Mouse (Mus musculus): ENCODE measurements around the gene Dock9. TPM values are rescaled to one million over a fixed set of nuclear protein-coding genes. Genes with fewer than 3 reads are reported as not detected.
A peak's percentile ranks its signal among the peaks of the same experiment; 100 is the strongest.

Dock9 gene
- polyA plus RNA-seq, 1 experiment from 2014 or later = 17.0 TPM

DNA sequence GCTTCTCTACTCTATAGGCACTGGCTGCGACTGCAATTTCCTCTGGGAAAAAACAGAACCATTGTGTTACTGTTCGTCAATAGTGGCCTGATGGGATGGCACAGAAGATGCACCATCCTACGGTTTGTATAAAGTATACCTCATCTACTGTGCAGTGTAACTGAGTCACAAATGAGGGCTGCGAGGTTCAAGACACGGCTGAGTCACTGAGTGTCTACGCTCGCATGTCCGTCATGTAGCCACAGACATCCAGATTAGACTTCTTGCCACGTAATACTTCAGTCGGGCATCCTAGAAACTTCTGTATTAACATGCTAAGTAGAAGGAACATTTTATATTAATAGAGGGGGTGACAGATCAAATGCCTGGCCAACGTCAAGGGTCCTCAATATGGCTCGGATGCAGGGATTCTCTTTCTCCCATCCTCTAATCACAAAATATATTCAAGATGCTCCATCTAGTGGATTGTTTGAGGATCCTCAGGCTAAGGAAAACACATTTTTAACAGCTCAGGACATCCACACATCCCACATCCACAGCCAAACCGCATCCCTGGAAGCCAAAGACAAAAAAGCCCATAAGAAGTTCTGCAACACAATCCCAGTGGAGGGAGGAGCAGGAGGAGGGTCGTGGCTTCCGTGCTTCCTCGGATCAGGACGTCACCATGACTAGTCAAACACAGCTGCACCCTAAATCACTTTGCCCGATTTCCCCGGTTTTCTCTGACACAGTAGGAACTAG, 44.8 kb downstream of the Dock9 start:
- ATAC-seq = peak; percentile 52; the same call in 1 of the 2 replicates
- Histone ChIP-seq H3K36me3 (no peaks in the 10 kb centered on the region), H3K9me3 (no peaks in the 10 kb centered on the region), H3K27me3 (replicated peaks) (no peaks in the 10 kb centered on the region), H3K4me1 (replicated peaks) (peaks cover 15% of the 10 kb centered on the region), H3K4me2 (replicated peaks) (no peak overlapping the region), H3K27ac (peak overlapping the region; percentile 44; the same call in 1 of the 2 replicates), H3K4me3 (replicated peaks) (no peak overlapping the region), H3K9ac (no peak overlapping the region)
- 49% methylated on average over 19 of the region's 19 CpGs for WGBS

DNA sequence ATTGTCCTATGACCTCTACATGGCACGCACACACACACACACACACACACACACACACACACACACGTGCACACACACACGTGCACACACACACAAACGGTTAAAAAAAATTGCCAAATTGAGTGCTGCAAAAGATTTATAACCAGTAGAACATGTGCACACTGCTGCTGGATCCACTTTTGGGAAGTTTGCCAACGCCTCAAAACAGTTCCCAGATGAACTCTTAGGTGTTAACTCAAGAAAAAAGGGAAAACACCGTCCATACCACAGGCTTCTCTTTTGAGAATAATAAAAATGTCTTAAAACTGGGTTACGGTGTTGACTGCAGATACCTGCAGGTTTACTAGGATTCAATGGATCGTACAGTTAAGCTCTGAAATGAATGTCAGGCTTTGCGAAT, 48.0 kb downstream of the Dock9 start:
- Histone ChIP-seq H3K9ac (no peak overlapping the region), H3K4me3 (replicated peaks) (no peak overlapping the region), H3K4me2 (replicated peaks) (no peak overlapping the region), H3K4me1 (replicated peaks) (peaks cover 17% of the 10 kb centered on the region), H3K27me3 (replicated peaks) (no peaks in the 10 kb centered on the region), H3K36me3 (no peaks in the 10 kb centered on the region), H3K9me3 (no peaks in the 10 kb centered on the region), H3K27ac (no peak overlapping the region)
- no peak for ATAC-seq
- 55% methylated on average over 9 of the region's 9 CpGs for WGBS

DNA sequence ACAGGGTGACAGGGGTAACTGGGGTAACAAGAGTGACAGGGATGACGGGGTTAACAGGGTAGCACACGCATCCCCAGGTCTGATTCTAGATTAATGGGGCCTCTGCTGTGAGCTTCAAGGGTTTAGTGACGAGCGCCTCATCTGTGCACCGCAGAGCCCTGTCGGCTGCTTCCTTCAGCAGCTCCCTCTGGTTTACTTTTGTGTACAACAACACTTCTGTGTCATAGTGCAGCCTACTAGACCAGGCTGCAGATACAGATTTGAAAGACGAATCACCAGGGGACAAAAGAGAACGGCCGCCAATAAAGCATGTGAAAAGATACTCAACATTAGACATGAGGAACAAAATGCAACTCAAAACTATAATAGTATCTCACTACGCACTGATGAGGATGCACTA, 48.6 kb downstream of the Dock9 start:
- no peaks in the 10 kb centered on the region for H3K9me3 ChIP-seq
- H3K4me1 ChIP-seq (replicated peaks) = peaks cover 17% of the 10 kb centered on the region
- WGBS = 65% methylated on average over 10 of the region's 10 CpGs
- H3K9ac ChIP-seq = no peak overlapping the region
- H3K4me3 ChIP-seq (replicated peaks) = no peak overlapping the region
- H3K4me2 ChIP-seq (replicated peaks) = no peak overlapping the region
- ATAC-seq = no peak
- 0 out of 2 replicates have a peak overlapping the region, but pooled peaks have one; percentile 27 for H3K27ac ChIP-seq
- no peaks in the 10 kb centered on the region for H3K27me3 ChIP-seq (replicated peaks)
- H3K36me3 ChIP-seq = no peaks in the 10 kb centered on the region

- H3K4me3 ChIP-seq (replicated peaks) = no peak overlapping the region
- no peaks in the 10 kb centered on the region for H3K36me3 ChIP-seq
- H3K27me3 ChIP-seq (replicated peaks) = no peaks in the 10 kb centered on the region
- H3K4me2 ChIP-seq (replicated peaks) = no peak overlapping the region
- no peak for ATAC-seq
- WGBS = 77% methylated on average over 7 of the region's 7 CpGs
- H3K4me1 ChIP-seq (replicated peaks) = peaks cover 12% of the 10 kb centered on the region; the same call in 1 of the 2 replicates
- H3K9ac ChIP-seq = no peak overlapping the region
- no peak overlapping the region for H3K27ac ChIP-seq
- no peaks in the 10 kb centered on the region for H3K9me3 ChIP-seq
These were observed 50.3 kb downstream of the Dock9 start for GRCm38 (mm10) chr14:121747360-121747759.

DNA sequence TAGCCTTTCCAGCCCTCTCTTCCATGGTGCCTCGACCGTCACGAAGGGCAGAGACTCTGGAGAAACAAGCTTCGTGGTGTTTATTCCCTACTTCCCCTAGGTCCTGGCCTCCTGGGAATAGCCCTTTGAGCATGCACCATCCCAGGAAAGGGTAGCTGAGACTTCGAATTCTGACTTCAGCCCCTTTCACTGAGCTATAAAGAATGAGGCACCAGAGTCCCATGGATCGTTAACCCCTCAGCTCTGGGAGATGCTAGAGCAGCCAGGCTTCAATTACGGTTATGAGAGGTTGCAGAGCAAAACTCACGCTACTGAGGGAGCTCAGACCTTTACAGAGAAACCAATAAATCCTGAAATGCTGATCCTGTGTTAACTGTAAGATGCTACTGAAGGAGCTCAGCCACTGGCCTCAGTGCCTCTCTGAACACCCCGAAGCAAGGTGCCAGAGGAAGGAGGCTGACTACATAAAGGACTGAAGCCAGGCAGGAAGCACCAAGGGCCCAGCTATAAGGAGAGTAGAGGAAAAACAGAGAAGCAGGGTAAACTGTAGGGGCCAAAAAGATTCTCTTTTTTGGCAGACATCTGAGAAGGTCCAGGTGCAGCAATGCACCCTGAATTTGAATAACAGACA, 53.7 kb downstream of the Dock9 start:
- no peak overlapping the region for H3K9ac ChIP-seq
- H3K27ac ChIP-seq = no peak overlapping the region
- ATAC-seq = no peak
- H3K4me2 ChIP-seq (replicated peaks) = no peak overlapping the region
- peaks cover 21% of the 10 kb centered on the region for H3K4me1 ChIP-seq (replicated peaks)
- no peaks in the 10 kb centered on the region for H3K27me3 ChIP-seq (replicated peaks)
- H3K9me3 ChIP-seq = no peaks in the 10 kb centered on the region
- H3K4me3 ChIP-seq (replicated peaks) = no peak overlapping the region
- WGBS = 53% methylated on average over 9 of the region's 9 CpGs
- H3K36me3 ChIP-seq = no peaks in the 10 kb centered on the region

GRCm38 (mm10) chr14:121738431-121739403, 58.9 kb downstream of the Dock9 start:
- H3K9ac ChIP-seq = no peak overlapping the region
- no peak overlapping the region for H3K4me3 ChIP-seq (replicated peaks)
- H3K27ac ChIP-seq = no peak overlapping the region
- 48% methylated on average over 24 of the region's 24 CpGs for WGBS
- H3K9me3 ChIP-seq = no peaks in the 10 kb centered on the region
- H3K4me2 ChIP-seq (replicated peaks) = peak overlapping the region; percentile 18
- no peaks in the 10 kb centered on the region for H3K27me3 ChIP-seq (replicated peaks)
- H3K36me3 ChIP-seq = no peaks in the 10 kb centered on the region
- no peak for ATAC-seq
- H3K4me1 ChIP-seq (replicated peaks) = peaks cover 22% of the 10 kb centered on the region

- WGBS = 85% methylated on average over 8 of the region's 8 CpGs
- no peak overlapping the region for H3K9ac ChIP-seq
These were observed 60.4 kb downstream of the Dock9 start for GRCm38 (mm10) chr14:121737277-121737676.

DNA sequence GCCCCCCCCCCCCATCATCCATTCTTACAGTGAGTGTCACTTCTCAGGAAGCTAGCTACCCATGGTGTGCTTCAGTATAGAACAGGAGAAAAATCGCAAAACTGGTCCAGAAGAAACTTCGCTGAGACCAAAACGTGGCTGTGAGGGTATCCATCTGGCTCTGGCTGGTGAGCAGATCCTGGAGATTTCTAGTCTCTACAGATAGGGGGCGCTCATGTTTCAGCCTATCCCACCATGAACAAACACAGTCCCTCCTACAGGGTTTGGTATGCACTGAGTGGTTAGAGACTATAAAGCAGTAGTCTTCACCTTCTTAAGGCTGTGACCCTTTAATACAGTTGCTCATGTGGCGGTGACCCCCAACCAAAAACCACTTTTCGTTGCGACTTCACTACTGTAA, 62.0 kb downstream of the Dock9 start:
- Histone ChIP-seq H3K9ac (no peak overlapping the region), H3K4me3 (replicated peaks) (no peak overlapping the region), H3K27me3 (replicated peaks) (no peaks in the 10 kb centered on the region), H3K9me3 (no peaks in the 10 kb centered on the region), H3K4me1 (replicated peaks) (peaks cover 27% of the 10 kb centered on the region), H3K36me3 (no peaks in the 10 kb centered on the region), H3K4me2 (replicated peaks) (no peak overlapping the region), H3K27ac (no peak overlapping the region)
- WGBS = 58% methylated on average over 7 of the region's 7 CpGs
- no peak for ATAC-seq

More at GRCm38 (mm10) chr14:121737277-121737676, 60.4 kb downstream of the Dock9 start:
- H3K27ac ChIP-seq = no peak overlapping the region
- H3K4me1 ChIP-seq (replicated peaks) = peaks cover 24% of the 10 kb centered on the region
- no peak overlapping the region for H3K4me2 ChIP-seq (replicated peaks)
- H3K27me3 ChIP-seq (replicated peaks) = no peaks in the 10 kb centered on the region
- ATAC-seq = no peak
- no peak overlapping the region for H3K4me3 ChIP-seq (replicated peaks)
- H3K36me3 ChIP-seq = no peaks in the 10 kb centered on the region
- H3K9me3 ChIP-seq = no peaks in the 10 kb centered on the region

GRCm38 (mm10) chr14:121734217-121734616, 63.4 kb downstream of the Dock9 start:
- no peak overlapping the region for H3K9ac ChIP-seq
- H3K4me1 ChIP-seq (replicated peaks) = peaks cover 22% of the 10 kb centered on the region
- 58% methylated on average over 7 of the region's 7 CpGs for WGBS
- no peak overlapping the region for H3K27ac ChIP-seq
- ATAC-seq = no peak
- no peak overlapping the region for H3K4me2 ChIP-seq (replicated peaks)
- H3K36me3 ChIP-seq = no peaks in the 10 kb centered on the region
- H3K9me3 ChIP-seq = no peaks in the 10 kb centered on the region
- no peaks in the 10 kb centered on the region for H3K27me3 ChIP-seq (replicated peaks)
- no peak overlapping the region for H3K4me3 ChIP-seq (replicated peaks)

GRCm38 (mm10) chr14:121733694-121734093, 63.9 kb downstream of the Dock9 start:
- Histone ChIP-seq H3K9me3 (no peaks in the 10 kb centered on the region), H3K27ac (no peak overlapping the region), H3K4me1 (replicated peaks) (peaks cover 17% of the 10 kb centered on the region), H3K4me3 (replicated peaks) (no peak overlapping the region), H3K36me3 (no peaks in the 10 kb centered on the region), H3K9ac (no peak overlapping the region), H3K27me3 (replicated peaks) (no peaks in the 10 kb centered on the region), H3K4me2 (replicated peaks) (no peak overlapping the region)
- no peak for ATAC-seq
- 89% methylated on average over 12 of the region's 12 CpGs for WGBS

- ATAC-seq = peak; percentile 26; the same call in 1 of the 2 replicates
- Histone ChIP-seq H3K4me2 (replicated peaks) (peak overlapping the region; percentile 38), H3K4me3 (replicated peaks) (no peak overlapping the region), H3K9ac (no peak overlapping the region), H3K4me1 (replicated peaks) (peaks cover 15% of the 10 kb centered on the region), H3K9me3 (no peaks in the 10 kb centered on the region), H3K27ac (no peak overlapping the region), H3K36me3 (no peaks in the 10 kb centered on the region), H3K27me3 (replicated peaks) (no peaks in the 10 kb centered on the region)
- WGBS = 28% methylated on average over 8 of the region's 8 CpGs
These were observed 65.4 kb downstream of the Dock9 start for GRCm38 (mm10) chr14:121732196-121732595.

DNA sequence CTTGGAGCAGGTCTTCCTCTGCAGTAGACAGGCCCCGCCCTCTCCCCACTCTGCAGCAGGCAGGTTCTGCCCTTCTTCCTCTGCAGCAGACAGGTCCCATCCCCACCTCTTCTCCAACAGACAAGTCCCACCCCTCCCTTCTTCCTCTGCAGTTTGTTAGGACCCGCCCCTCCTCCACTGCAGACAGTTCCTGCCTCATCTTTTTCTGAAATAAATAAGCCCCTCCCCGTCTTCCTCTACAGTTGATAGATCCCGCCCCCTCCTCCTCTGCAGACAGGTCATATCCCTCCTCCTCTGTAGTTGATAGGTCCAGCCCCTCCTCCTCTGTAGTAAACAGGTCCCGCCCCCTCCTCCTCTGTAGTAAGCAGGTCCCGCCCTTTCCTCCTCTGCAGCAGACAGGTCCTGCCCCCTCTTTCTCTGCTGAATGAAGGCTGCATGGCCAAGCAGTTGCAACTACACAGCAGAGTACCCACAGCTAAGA, 65.9 kb downstream of the Dock9 start:
- H3K27ac ChIP-seq = no peak overlapping the region
- no peak overlapping the region for H3K9ac ChIP-seq
- peaks cover 15% of the 10 kb centered on the region for H3K4me1 ChIP-seq (replicated peaks)
- ATAC-seq = peak; percentile 92
- no peaks in the 10 kb centered on the region for H3K36me3 ChIP-seq
- H3K4me3 ChIP-seq (replicated peaks) = no peak overlapping the region
- 27% methylated on average over 6 of the region's 6 CpGs for WGBS
- H3K9me3 ChIP-seq = no peaks in the 10 kb centered on the region
- peak overlapping the region; percentile 38; the same call in 1 of the 2 replicates for H3K4me2 ChIP-seq (replicated peaks)
- H3K27me3 ChIP-seq (replicated peaks) = no peaks in the 10 kb centered on the region

All from intestine, embryonic 15.5 days (tissue).